Mouse (Mus musculus) olfactory bulb, adult 2 months (tissue): Measurements from ENCODE around the gene Pbld1. TPM values are rescaled to one million over a fixed set of nuclear protein-coding genes. Genes with fewer than 3 reads are reported as not detected.
A peak's percentile ranks its signal among the peaks of the same experiment; 100 is the strongest.

Source experiments
- H3K27ac ChIP-seq: fragments of 200-500 bp; 2 replicates; pipeline ENCODE4 v1.5.1; 2012; ENCODE audit warnings: low read depth, low read length; ENCODE audit not compliant: insufficient read depth
- H3K4me1 ChIP-seq: fragments of 200-500 bp; 2 replicates; pipeline ENCODE4 v1.6.1; 2012; ENCODE audit warnings: low read length; ENCODE audit not compliant: control insufficient read depth, insufficient read depth
- H3K4me3 ChIP-seq: fragments of 200-500 bp; 2 replicates; pipeline ENCODE4 v1.5.1; 2012; ENCODE audit warnings: mild to moderate bottlenecking, low read depth, low read length, moderate library complexity; ENCODE audit not compliant: insufficient read depth
- CTCF ChIP-seq: fragments of 200-500 bp; IDR thresholded peaks from 2 replicates; pipeline ENCODE4 v1.5.1; 2012; ENCODE audit warnings: low read depth, mild to moderate bottlenecking, low read length, moderate library complexity; ENCODE audit not compliant: insufficient read depth
- POLR2A ChIP-seq: fragments of 200-500 bp; IDR thresholded peaks from 2 replicates; pipeline ENCODE4 v1.6.1; 2012; ENCODE audit warnings: mild to moderate bottlenecking, low read depth, low read length, moderate library complexity; ENCODE audit not compliant: insufficient read depth
- WGBS: fragments of 180-500 bp; shearing (Covaris S2); methylation state at CpG from one replicate; pipeline ENCODE4 v1.1.7; 2018; 5-methylcytosine and 5-hydroxymethylcytosine counted together
- polyA plus RNA-seq: library from polyadenylated mRNA; stranded (reverse); fragments of >200 nt; gene quantifications from 2 replicates; pipeline ENCODE4 v1.2.4, GENCODE M21; 2012; ENCODE audit warnings: low replicate concordance; ENCODE audit not compliant: missing spikeins, insufficient read depth, insufficient read length

Pbld1 gene
- polyA plus RNA-seq, 1 experiment: not detected

- 93% methylated on average over 10 of the region's 10 CpGs for WGBS
These were observed 26.3 kb downstream of the Pbld1 start for GRCm38 (mm10) chr10:63086304-63086703.

GRCm38 (mm10) chr10:63089103-63089757 is 29.3 kb downstream of the Pbld1 start:
- no peak overlapping the region for H3K27ac ChIP-seq
- WGBS: 49% methylated on average over 8 of the region's 8 CpGs

More at GRCm38 (mm10) chr10:63086304-63086703, 26.3 kb downstream of the Pbld1 start:
- H3K4me1 ChIP-seq: peaks cover 11% of the 10 kb centered on the region
- no peak for TF ChIP-seq CTCF
- TF ChIP-seq POLR2A: no peak
- H3K4me3 ChIP-seq: no peak overlapping the region
- no peak overlapping the region for H3K27ac ChIP-seq

GRCm38 (mm10) chr10:63089758-63090571 is 30.0 kb downstream of the Pbld1 start:
- Histone ChIP-seq H3K4me3 (peak overlapping the region; percentile 34), H3K4me1 (peaks cover 11% of the 10 kb centered on the region), H3K27ac (no peak overlapping the region)
- TF ChIP-seq POLR2A (no peak), CTCF (no peak)
- 10% methylated on average over 26 of the region's 26 CpGs for whole genome bisulfite sequencing

More at GRCm38 (mm10) chr10:63089103-63089757, 29.3 kb downstream of the Pbld1 start:
- no peak for TF ChIP-seq POLR2A
- TF ChIP-seq CTCF: no peak
- Histone ChIP-seq H3K4me1 (peaks cover 11% of the 10 kb centered on the region), H3K4me3 (peak overlapping the region; percentile 34)

GRCm38 (mm10) chr10:63091915-63092314 is 32.0 kb downstream of the Pbld1 start:
- Histone ChIP-seq H3K4me1 (peaks cover 11% of the 10 kb centered on the region), H3K27ac (no peak overlapping the region), H3K4me3 (no peak overlapping the region)
- no peak for TF ChIP-seq CTCF
- no peak for TF ChIP-seq POLR2A
- 88% methylated on average over 7 of the region's 7 CpGs for WGBS

GRCm38 (mm10) chr10:63092616-63093550 is 32.9 kb downstream of the Pbld1 start:
- no peak overlapping the region for H3K27ac ChIP-seq
- TF ChIP-seq POLR2A (no peak), CTCF (no peak)

GRCm38 (mm10) chr10:63096757-63097156 is 36.8 kb downstream of the Pbld1 start:
- TF ChIP-seq CTCF: no peak
- TF ChIP-seq POLR2A: no peak
- H3K4me3 ChIP-seq: no peak overlapping the region
- H3K27ac ChIP-seq: no peak overlapping the region
- peaks cover 5% of the 10 kb centered on the region; the same call in 1 of the 2 replicates for H3K4me1 ChIP-seq
- WGBS: 85% methylated on average over 2 of the region's 2 CpGs

More at GRCm38 (mm10) chr10:63092616-63093550, 32.9 kb downstream of the Pbld1 start:
- H3K4me1 ChIP-seq: peaks cover 11% of the 10 kb centered on the region
- no peak overlapping the region for H3K4me3 ChIP-seq
- WGBS: 70% methylated on average over 10 of the region's 10 CpGs

GRCm38 (mm10) chr10:63098191-63098590 is 38.2 kb downstream of the Pbld1 start:
- Histone ChIP-seq H3K4me3 (no peak overlapping the region), H3K4me1 (peaks cover 5% of the 10 kb centered on the region; the same call in 1 of the 2 replicates), H3K27ac (no peak overlapping the region)
- no peak for TF ChIP-seq CTCF
- no peak for TF ChIP-seq POLR2A
- WGBS: 66% methylated on average over 12 of the region's 12 CpGs

GRCm38 (mm10) chr10:63099521-63099920 is 39.6 kb downstream of the Pbld1 start, which contains the start of gene Atoh7:
Gene Atoh7, plus strand, starts transcription at chr10:63099651.
- Histone ChIP-seq H3K4me1 (peaks cover 5% of the 10 kb centered on the region; the same call in 1 of the 2 replicates), H3K4me3 (peak within 1 kb of the TSS; percentile 67), H3K27ac (no peak within 1 kb of the TSS)
- TF ChIP-seq CTCF: no peak
- TF ChIP-seq POLR2A: no peak
- 25% methylated on average over 16 of the region's 16 CpGs for WGBS
